Mouse (Mus musculus) ES-CJ7 (cell line): ENCODE data around the gene Cdrt4.

Experiments
- DNase-seq: peaks from one replicate; pipeline ENCODE4 v3.0.0; 2011; ENCODE audit warnings: low read depth, low spot score

Cdrt4 gene

DNA sequence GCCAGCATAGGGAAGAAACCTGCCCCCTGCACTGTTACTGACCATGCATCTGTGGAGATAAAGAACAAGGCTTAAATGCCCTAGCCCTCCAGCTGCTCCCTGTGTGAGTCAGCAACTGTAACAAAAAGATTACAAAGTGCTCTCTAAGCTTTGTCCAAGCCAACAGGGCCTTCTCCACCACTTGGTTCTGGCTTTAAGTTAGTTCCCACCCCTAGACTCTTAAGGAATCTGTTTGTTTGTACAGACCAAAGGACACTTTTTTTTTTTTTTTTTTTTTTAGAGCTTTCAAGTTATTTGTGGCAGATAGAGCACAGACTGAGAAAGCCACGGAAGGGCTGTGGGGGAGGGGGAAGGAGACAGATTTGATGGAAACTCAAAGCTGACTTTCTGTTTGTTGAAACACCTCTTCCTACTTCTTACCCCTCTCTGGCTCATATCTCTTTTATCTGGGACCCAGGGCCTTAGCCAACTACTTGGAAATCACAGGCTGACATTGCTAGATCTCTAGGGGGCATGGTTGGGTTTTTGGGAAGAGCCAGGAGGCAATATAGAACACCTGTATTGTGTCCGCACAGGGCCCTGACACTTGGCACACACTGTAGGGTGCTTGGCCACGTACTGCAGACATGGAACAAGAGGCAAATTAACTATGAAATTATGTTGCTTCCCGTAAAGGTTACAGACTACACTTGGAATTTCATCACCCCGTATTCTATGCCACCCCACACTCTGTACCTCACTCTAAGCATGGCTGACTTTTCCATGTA lies 44.9 kb downstream of the Cdrt4 start:
- DNase-seq, result no peak

DNA sequence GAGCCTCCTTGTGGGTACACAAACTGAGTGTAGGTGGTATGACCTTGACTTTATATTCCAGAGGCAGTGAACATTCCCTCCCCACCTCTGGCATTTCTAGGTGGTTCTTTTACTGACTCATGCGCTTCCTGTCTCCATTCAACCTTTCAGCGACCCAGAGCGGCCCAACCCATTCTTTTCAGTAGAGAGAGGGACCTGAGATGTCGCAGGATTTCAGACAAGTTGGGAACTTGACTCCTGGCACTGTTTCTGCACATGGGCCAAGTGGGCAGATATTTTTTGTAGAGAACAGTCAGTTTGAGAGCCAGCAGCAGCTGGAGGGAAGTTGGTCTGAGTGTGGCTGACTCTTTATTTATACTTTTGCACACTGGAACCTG lies 45.5 kb downstream of the Cdrt4 start:
- peak; percentile 58 for DNase-seq

DNA sequence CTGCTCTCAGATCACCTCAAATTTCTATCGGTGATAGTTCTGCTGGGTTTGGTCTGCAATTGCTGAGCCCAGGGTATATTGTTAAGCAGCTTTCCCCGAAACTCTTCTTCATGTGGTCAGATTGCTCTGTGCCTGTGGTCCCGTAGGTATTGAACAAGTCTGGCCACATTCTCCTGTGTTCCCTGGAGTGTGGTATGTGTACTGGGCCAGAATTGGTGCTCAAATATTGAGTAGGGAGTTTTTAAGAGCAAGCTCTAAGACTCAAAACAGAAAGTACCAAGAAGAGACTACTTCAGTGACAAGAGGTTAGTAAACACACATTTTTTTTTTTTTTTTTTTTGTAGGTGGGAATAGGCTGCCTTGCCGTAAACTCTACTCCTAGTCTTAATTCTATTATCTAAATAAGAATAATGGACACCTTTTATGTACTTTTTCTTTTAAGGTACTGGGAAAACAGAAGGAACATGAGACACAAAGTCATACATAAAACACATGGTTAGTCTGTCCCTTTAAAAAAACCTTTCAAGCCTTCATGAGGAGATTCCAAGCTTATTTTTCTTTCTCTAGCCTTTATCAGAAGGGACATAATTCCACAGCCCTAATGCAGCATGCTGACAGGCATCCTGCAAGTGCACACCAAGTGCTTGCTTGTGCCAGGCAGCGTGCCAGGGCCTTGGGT lies 46.2 kb downstream of the Cdrt4 start:
- DNase-seq, result no peak

DNA sequence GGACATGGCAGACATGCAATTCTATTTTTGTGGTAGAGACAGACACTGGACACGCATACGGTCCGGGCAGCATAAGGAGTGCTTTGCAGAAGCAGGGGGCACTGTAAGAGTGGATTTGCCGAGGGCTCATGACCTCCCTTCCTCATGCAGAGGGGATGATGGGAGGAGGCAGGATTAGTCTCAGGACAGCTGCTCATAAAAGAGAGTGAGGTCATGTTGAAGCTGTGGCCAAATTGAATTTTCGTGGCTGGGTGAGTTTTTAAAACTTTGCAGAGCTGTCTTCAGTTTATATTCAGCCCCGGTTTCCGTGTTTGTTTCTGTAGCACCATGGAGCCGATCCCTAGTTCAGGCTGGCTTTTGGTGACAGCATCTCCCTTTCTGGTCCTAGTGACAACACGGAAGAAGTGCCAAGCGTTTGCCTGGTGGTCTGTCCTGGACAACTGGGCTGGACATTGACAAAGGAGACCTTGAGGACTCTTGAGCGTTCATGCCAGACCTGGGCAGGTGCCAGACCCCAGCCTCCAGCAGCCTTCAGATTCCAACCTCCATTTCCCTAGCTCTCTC lies 46.8 kb downstream of the Cdrt4 start:
- DNase-seq, result no peak

DNA sequence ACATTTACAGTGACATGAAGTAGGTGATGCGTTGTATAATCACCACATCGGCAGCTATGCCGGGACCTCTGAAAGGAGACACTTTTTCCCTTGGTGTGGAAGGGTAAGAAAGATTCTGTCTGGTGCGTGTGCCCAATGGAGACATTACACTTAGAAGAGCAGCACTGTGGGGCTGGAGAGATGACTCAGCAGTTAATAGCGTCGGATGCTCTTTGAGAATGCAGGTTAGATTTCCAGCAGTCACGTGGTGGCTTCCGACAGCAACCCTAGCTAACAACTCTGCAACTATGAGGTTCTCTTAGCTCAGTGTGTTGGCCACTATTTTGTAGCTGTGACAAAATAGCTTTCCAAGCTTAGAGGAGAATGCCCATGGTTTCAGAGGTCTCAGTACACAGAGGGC lies 49.1 kb downstream of the Cdrt4 start:
- DNase-seq, result no peak

DNA sequence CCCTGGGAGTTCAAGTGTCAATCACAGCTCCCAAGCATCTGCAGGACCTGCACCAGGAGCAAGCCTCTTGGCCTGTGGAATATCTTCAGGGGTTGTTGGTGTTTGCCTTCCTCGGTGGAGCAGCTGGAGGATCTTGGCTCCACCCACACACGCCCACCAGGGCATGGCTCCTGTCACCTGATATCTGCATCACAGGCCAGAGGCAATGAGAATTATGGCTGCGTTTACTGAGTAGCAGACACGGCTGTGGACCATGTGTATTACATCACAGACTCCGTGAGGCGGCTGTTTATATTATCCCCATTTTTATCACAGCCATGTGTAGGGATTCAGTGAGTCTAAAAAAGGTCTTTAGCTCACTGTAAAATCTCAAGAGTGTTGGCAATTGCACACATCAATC lies 53.6 kb downstream of the Cdrt4 start:
- no peak for DNase-seq

DNA sequence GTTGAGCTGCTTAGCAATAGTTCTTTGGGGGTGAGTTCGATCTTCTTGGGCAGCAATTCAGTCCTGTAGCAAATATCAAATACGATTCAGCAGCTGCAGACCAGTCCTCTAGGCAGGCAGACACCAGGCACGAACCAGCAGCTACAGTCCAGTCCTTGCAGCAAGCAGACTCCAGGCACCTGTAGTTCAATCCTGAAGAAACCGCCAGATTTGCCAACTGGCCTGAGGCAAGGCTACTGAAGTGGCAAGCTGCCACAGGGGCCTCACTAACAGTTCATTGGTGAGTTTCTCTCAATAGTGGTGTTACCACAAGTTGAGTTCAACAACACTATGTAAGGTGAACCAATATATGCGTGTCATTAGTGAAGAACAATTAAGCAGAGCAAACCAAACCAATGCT lies 56.4 kb downstream of the Cdrt4 start:
- DNase-seq, result no peak

DNA sequence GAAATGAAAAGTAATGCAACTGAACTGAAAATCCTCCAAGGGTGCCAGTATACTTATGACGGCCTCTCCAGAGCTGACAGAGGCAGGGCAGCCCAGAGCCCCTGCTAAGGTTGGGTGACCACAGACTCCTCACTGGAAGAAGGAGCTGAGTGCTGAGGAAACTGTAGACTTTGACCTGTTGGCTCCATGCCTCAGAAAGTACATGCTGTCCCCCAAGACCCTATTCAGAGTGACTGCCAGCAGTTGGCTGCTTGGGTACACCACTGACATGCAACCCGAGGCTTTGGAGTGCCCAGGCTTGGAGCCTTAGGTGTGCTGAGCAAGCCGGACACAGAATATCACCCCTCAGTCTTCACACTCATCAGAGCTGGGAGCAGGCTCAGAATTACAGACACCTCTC lies 57.0 kb downstream of the Cdrt4 start:
- DNase-seq, result no peak

DNA sequence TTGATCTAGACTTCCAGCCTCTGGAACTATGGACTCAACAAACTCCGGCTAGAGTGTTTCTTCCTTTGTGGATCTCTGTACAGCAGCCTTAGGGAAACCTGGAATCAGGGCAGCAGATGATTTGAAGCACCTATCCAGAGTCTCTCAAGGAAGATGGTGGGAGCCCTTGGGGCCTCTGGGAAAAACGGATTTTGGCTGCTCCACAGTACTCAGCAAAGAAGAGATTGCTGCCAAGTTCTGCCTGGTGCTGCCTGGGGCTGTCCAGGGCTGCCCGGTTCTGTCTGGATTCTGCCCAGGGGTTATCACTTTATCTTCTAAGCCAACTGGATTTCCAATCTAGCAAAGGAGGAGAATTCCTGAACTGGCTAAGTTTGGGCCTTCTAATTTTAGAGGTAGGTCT lies 58.8 kb downstream of the Cdrt4 start:
- DNase-seq, result no peak

DNA sequence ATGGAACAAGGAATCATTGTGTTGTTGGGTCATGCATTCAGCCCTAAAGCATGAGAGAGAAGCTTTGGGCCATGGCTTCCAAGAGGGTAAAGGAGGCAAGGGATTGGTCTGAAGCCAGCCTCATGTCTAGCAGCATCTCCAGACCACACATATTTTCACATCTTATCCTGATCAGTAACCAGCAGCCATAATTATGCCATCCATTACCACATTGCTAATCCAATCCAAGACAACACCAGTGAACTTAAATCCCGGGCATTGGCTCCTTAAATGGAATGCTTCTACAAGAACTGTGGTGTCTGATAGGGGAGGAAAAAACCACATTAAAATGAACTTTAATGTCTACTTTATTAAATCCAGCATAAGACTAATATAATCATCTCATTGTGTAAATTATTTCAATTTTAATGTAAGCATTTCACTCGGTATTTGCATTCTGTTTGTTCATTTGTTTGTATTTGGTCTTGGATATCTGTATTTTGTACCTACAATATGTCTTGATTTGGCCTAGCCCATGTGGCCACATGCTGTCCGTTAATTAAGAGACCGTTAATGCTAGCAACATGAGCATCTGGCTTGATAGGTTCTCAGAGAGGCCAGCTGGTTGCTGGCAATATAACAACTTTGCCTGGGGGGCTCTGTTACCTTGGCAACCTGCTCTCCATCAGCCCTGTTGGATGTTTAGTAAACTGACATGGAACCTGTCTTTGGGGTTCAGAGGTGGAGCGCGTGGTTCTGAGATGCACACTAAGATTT lies 66.5 kb downstream of the Cdrt4 start:
- no peak for DNase-seq

DNA sequence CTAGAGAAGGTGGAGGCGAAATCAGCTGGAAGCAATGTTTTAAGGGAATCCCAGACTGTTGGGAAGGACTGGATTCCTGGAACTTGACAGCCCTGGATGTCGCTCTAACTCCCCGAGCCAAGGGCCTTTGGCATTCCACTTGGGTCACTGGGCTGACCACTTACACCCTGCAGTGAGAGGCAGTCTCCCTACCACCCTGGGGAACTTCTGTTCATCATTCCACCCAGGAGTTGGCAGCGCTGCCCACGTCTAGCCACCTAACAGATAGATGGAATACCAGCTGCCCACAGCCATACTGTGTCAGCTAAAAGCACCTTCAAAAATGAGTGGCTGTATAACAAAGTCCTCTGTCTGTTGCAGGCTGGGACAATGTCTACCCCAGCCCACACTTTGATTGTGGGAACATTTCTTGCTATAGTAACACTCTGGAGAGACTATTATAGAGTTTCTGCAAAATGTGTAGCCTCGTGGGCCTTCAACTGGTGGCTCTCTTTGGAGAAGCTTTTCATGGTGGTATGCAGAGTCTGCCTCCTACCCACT lies 67.2 kb downstream of the Cdrt4 start:
- DNase-seq, result no peak

DNA sequence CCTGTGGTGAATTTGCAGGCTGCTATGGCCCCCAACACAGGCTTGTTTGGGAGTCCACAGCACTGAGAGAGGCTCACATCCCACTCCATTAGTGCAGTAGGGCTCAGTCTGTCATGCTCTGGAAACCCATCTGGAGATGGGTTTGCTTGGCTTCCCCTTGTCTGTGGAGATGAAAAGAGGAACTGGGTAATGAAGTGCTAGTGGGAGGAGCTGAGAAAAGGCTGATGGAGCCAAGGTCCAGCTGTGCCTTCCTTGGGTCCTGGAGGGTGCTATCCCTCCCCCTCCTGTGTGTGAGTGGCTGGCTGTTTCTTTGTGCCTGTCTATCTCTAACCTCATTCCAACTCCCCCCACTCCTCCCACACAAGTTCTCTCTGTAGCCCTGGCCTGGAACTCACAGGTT lies 69.6 kb downstream of the Cdrt4 start:
- no peak for DNase-seq

DNA sequence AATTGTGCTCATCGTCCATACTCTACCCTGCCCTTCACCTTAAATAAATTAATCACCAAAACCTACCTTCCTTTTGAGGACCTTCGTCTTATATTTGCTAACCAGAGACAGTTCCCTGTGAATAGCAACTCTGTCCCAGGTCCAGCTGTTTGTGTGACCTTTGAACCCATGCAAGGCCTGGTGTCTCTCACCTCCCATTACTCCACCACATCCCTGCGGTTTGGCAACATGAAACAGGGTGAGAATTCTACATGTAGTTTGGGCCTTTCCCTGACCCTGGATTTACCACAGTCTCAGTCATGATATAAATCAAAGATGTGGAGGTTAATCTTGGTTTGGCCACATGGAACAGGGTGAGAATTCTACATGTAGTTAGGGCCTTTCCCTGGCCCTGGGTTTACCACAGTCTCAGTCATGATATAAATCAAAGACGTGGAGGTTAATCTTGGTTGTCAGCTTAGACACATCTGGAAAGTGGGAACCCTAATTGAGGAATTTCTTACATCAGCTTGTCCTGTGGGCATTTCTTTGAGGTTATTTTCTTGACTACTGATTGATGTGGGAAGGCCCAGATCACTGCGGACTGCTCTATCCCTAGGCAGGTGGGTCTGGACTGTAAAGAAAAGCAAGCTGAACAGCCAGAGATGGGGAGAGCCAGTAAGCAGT lies 70.3 kb downstream of the Cdrt4 start:
- no peak for DNase-seq

DNA sequence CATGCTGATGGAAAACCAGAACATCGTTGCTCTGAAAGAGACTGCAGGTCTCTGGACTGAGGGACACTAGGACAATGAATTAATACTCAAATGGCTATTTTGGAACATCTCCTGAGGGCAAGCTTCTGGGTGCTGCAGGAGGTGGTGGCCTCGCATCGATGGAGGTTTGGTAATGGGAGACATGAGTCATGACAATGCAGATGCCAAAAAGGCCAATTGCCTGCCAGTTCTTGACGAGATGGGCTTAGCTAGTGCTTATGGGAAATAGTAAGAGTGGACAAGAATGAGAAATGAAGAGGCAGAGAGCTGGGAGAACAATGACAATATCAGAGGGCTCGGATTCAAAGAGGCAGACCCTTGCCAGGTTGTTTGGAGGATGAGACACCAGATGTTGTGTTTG lies 72.5 kb downstream of the Cdrt4 start:
- no peak for DNase-seq

DNA sequence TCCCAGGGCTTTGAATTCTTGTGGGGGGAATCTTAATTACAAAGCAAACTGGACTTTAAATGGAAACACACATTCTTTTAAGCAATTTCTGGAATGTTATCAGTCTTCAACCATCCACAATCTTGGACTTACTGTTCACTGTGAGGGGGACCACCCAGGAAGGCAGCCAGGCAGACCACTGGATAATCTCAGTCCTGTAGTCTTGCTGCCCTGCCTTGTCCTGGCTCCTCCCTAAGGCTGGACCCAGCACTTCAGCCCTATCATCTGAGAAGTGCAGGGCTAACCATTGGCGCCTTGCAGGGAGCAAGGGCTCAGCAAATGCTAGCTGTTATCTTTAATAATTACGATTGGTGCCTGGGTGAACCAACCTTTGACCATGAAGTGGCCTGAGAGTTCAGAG lies 73.1 kb downstream of the Cdrt4 start:
- DNase-seq, result no peak

DNA sequence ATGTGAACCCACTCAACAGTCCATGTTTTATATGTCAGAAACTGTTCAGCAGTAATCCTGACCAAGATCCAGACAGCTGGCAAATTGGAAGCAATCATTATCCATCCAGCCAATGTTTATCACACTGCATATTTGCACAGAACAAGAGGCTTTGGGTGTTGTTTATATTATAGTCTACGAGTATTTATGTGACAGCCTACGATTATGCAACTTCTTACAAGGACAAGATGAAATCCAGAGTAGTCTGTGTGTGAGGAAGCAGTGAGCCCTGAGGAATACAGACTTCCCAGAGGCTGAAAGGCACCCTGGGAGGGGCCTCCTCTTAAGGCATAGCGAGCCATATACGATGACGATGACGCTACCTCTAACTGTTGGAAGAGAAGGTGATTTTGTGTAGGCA lies 74.5 kb downstream of the Cdrt4 start:
- DNase-seq, result no peak

DNA sequence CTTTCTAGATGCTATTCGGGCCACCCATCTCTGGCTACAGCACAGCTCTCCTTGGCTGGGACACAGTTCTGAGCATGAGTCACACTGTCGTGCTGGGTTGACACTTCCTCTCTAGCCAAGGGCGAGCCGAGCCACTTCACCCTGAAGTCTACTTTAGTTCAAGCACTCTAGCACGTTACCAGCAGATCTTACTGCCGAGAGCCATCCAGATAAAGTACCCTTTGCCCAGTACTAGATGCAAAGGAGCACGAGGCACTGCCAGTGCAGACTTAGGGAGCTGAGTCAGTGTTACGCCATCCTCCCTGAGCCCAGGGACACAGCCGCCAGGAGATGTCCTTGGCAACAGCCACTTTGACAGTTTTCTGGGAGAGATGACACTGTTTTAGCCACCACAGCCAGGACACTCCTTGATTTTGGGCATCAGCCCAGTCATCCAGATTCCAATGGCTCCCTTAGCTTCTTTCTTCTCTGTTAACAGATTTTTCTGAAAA lies 75.7 kb downstream of the Cdrt4 start:
- no peak for DNase-seq

DNA sequence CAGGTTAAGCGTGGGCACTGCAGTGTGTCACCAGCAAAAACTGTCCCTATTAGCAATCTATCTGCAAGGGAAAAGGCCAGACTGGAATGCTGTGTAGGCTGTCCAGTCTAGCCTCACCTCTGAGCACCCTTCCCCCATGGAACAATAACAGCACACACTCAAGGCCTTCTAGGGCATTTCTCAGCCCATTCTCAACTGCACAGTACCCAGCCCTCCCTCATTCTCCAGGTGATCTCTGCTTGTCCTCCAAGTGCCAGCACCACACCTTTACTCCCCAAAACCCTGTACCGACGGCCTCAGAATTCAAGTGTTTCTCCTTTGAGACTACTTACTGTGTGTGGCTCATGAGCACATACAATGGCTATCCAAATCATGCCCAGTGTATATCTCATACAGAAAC lies 77.1 kb downstream of the Cdrt4 start:
- DNase-seq, result no peak

DNA sequence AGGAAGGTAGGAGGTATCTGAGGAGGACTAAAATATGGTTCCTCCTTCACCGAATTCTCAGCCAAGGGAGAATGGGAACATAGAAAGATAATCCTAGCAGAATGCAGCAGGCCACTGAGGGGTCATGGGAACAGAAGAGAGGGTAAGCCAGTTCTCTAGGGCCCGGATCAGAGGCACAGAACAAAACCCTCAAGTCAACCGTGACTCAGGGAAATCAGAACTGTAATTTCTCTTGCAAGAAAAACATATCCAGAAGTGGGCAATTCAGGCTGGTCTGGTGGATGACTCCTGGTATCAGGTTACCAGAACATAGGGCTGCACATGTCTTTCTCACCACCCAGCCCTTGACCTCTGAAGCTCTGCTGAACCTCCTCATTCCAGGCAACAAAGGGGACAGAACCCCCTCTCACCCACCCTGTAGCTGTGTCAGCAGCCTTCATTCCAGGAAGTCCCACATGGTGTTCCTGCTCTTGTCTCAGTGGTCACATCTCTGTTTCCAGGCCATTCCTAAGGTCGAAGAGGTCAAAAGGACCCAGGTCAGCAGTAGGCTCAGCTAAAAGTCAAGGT lies 78.2 kb downstream of the Cdrt4 start:
- DNase-seq, result no peak

DNA sequence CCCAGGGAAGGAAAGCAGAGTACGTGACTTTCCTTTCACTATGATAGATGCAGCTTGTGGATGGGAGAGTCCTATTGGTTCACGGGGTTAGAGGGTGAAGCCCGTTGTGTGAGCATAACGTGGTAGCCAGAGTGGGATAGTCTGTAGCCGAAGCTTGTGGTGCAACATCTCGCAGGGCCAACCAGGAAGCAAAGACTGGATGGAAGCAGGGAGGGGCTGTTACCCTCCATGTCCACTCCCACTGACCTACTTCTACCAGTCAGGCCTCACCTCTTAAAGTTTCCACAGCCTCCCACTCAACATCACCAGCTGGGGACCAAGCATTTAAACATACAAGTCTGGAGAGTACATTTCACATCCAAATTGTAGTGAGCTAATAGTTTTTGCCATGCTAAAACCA lies 78.7 kb downstream of the Cdrt4 start:
- no peak for DNase-seq
